Mouse (Mus musculus) olfactory bulb, adult 2 months (tissue): ENCODE results near the gene Iqch.

Source experiments
- CTCF ChIP-seq: fragments of 200-500 bp; IDR thresholded peaks from 2 replicates; pipeline ENCODE4 v1.5.1; 2012; ENCODE audit warnings: low read depth, mild to moderate bottlenecking, low read length, moderate library complexity; ENCODE audit not compliant: insufficient read depth
- POLR2A ChIP-seq: fragments of 200-500 bp; IDR thresholded peaks from 2 replicates; pipeline ENCODE4 v1.6.1; 2012; ENCODE audit warnings: mild to moderate bottlenecking, low read depth, low read length, moderate library complexity; ENCODE audit not compliant: insufficient read depth

DNA sequence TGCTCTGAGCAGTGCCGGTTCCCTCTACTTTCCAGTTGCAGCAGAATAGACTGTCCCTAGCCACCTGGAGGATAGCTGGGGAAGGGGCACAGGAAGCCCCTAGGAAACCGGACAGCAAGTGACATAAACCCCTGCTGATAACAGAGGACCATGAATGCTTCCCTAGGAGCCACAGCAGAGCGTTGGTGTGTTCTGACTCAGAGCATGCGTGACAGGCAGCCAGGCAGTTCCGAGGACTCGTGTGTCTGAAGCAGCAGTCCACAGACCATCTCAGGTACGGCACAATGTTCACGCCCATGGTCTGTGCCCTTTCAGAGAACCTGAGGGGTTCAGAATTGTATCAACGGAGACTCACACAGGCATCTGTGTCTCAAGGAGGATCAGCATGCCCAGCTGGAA is 46.2 kb upstream of the Iqch start:
- TF ChIP-seq CTCF (no peak), POLR2A (no peak)
